Mouse (Mus musculus) spleen, postnatal 36 days (tissue): ENCODE results near the gene Pgap2.
A peak's percentile ranks its signal among the peaks of the same experiment; 100 is the strongest.

ENCODE experiments used
- DNase-seq, 2 experiments: peaks; one replicate each; pipeline ENCODE4 v3.0.0; 2022; ENCODE audit warnings: low spot score in 2 of 2, mixed read lengths in 1 of 2

Gene Pgap2

DNA sequence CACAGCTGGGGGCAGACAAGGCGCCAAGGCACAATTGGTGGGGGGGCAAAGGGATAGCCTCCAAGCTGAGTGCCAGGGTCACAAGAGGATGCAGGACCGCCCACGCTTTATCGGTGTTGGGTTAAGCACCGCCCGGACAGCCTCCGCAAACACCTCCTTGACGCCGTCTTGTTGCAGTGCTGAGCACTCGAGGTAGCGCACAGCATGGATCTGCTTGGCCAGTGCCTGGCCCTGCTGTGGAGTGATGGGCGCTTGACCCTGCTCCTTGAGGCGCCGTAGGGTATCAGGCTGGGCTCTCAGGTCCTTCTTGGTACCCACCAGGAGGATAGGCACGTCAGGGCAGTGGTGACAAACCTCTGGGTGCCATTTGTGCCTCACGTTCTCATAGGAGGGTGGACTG, 29.6 kb downstream of the Pgap2 start:
- no peak for DNase-seq

DNA sequence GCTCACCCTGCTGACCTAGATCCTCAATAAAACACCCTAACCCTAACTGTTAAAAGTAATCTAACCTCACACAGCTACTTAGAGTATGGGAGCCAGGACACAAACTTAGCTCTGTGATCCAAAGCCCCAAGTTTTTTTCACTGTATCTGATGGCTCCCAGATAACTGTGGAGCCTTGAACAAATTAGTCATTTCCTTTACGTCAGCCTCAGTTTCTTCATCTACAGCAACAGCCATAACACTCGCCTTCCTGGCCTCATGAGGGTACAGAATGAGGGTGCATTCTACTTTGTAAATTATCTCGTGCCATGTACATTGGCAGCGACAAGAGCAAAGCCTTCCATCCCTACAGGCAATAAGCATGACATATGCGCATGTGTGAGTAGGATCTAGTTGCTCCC, 32.4 kb downstream of the Pgap2 start:
- no peak for DNase-seq

DNA sequence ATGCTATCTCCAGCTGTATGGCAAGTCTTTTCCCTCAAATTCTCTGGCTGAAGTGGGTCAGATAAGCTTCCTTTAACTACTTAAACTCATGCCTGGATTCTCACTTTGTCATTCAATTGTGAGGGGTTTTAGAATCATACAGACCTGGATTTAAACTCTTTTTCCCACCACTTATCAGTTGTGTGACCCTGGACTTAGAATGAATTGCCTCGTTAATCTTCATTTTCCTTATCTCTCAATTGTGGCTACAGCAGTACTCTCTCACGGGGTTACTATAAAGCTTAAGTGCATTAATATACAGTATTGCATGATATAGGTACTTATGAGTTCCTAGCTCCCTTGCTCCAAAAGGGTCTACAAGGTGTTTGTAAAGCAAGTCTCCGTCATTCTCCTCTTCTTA, 32.9 kb downstream of the Pgap2 start:
- DNase-seq, result no peak

DNA sequence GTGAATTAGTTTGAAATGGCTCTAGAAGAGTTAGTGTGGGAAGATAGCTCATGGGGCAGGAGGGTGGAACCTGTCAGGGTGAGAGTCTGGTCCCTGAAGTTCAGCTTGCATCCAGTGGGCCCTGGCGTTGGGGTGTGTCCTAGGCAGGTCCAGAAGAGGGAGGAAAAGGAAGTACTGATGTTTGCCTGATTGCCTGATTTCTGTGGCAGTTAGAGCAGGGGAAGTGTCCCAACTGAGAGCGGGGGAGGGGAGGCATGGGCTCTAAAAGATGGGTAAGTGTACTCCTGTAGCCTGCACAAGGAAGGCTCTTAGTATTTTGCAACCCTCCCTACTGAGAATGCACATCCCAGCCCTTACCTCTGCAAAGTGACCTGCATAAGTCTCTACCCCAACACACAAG, 33.9 kb downstream of the Pgap2 start:
- DNase-seq, result peak; percentile 52 to 66

DNA sequence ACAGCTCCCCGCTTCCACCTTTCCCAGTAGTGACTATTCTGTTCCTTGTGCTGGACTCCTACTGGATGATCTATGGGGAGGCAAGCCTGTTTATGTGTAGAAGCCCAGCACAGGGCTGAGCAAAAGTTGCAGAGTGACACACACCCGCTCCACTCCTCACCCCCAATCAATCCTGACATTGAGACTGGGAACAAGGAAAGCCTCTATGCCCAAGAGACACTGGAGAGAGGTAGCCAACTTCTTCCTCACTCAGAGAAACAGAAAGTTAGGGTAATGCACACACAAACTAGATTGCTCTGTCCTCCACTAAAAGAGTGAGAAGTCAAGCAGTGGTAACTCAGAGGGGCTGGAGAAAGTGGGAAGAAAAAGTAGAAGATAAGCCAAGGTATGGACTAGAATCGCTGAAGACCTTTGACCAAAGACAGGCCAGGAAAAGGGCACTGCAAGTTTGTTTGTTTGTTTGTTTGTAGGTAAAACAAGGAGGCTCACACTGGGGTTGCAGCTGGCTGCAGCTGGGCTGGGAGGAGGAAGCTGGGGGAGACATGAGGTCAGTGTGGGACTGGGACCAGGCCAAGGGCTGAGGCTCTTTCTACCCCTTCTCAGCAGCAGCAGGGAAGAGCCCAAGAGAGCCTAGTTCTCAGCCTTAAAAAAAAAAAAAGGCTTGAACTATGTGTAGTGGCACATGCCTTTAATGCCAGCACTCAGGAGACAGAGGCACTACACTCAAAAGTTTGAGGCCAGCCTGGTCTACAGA, 35.0 kb downstream of the Pgap2 start:
- DNase-seq, result no peak

DNA sequence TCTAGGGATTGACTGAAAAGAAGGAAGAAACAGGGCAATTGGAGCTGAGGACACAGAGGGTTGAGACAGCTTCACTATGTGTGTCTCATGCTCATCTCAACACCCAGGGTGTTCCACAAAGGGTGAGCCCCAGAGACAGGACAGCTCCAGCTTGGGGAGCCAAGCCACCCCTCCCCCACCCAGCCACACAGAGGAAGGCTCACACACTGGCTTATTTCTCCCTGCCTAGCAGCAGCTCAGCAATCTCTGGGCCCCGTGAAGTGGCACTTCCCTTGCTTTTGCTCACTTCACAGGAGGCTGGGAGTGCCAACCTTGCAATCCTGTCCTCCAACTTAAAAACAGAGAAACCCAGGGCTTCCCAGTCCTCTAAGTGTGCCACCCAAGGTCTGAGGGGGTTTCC, 35.8 kb downstream of the Pgap2 start:
- DNase-seq, result peak; percentile 22 to 36

DNA sequence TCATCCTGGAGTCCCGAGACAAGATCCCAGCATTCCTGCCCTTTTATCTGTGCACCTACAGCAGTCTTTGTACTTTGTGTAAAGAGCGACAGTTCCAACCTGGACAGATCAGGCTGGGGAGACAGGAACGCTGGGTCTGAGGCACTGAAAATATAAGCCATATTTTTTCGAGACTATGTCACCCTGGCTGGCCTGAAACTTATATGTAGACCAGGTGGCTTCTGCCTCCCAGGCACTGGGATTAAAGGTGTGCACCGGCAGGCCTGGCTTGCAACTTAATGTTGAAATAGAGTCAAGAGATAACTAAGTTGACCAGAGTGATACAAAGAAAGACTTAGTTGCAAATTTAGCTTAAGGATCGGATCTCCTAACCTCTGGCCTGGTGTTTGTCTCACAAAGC, 36.3 kb downstream of the Pgap2 start:
- no peak for DNase-seq

DNA sequence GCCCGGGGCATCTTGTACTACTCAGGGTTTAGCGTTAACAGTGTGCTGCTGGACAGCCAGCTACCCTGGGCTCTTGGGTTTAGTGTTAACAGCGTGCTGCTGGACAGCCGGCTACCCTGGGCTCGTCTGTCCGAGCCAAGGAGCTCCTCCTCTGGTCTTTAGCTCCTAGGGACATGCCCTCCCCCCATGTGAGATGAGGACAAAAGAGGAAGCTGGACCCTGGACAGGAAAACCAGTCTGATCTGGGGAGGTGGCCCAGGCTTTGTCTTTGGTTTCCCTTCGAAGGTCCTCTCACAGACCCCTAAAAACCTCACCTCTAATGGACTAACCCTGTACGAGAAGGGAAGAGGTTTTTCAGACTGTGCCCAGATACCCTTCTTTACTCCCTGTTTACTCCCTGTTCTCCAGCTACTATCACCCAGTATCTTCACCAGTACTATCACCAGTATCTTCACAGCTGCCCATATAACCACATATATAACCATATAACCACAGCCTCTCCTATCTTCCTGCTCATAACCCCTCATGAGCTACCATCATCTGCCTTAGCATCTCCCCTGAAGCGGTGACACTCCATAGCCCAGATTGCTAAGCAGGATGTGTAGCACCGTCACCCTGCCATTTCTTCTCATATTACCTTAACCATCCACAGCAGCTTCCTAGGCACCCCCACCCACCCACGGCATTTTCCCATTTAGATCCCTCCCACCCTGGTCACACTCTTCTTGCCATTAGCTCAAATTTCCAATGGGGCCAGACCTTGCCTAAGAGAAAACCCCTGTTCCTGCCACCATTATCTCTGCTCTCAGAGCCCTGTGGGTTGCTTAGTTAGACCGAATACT, 37.2 kb downstream of the Pgap2 start:
- DNase-seq, result peak; percentile 20 to 39

DNA sequence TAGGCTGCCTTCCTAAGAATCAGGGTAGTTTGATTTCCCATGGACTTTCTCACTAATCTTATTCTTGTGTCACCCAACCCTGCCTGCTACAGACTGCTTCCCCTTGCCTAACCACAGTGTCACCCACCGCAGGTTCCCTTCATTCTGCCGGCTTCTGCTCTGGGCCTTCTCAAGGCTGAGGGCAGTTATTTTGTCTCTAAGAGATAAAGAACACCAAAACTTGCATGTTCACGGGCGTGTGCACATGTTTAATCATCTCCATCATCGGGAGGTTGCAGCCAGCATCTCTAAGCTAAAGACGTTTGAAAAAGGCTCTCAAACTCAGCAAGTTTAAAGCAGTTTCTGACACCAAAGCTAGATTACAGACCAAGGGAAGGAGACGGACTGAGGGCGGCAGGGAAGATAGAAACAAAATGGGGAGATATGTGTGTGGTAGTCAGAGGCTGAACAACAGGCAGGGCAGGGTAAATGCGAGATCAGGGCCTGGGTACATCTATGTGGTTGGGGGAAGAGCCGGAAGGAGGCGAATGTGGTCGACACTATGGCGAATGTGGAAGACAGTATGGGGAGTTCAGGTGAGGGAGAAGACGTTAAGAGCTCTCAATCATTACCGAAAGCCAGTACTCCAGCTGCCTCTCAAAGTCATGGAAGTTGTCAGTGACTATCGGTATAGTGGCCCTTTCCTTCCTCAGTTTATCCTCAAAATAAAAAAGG, 38.8 kb downstream of the Pgap2 start:
- peak; percentile 72 to 76 for DNase-seq

DNA sequence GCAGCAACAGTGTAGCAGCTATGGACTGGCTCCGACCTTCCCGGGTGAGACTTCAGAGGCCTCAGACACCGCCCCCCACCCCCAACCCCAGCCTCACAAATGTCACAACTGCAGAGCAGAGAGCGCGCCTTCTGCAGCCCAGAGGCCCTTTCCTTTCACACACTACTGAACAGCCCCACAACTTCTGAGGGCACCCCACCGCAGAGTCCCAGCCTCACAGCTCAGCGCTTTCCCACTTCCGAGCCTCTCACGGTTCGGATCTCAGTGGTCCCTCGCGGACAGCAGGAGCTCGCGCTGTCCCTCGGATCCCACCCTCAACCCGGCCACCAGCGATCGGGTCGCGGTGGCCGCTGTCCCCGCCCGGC, 39.5 kb downstream of the Pgap2 start:
- DNase-seq, result peak; percentile 75 to 77

DNA sequence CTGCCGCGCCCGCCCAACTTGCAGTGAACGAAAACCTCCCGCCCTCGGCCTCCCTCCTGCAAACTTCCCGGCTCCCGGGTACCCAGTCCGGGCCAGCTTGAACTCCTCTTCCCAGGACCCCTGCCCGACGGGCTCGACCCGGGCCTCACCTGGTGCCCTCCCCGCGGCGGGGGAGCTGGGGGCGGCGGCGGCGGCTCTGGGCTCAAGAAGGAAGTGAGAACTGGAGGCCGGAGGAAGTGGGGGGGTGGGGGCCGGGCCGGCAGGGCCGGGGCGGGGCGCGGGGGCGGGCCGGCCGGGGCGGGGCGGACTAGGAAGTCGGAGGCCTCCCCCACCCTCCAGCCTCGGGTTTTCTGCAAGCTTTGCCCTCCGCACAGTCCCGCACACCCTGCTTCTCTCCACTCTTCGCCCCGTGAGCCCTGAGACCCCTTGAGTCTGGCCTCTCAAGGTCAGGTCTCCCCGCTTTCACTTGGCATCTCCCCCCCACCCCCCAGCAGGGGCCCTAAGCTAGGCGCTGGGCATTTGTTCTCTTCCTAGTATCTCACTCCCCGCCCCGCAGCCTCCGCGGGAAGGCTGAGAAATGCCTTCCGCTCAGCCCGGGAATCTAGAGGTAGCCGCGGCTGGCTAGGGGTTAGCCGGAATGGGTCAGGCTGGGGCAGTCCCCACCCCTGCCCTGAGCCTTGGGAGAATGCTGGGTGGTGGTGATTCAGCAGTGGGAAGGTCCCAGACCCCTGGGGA, 40.1 kb downstream of the Pgap2 start:
- peak; percentile 82 to 84 for DNase-seq

DNA sequence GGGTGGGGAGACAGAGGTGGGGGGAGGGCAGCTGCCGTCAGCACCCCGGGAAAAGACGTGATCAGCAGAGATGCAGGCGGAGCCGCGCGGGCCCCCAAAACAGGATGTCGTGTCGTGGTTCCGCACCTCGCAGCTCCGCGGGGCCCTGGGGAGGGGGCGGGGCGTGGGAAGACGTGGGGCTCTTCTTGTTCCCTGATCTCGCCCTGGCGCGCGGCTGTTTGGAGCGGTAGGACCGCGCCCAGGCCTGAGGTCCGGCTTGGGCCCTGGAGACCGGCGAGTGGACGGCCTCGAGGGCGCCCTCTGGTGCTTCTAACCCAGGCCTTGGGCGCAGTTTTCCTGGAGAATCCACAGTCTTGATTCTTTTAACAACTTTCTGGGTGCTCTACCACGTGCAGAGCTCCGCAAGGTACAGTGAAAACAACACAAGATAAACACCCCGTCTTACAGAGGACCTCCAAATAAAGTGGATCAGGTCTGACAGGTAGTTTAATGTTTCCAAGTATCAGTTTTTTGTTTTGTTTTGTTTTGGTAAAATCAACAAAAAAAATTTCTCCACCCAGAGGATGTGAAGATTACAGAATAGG, 40.7 kb downstream of the Pgap2 start:
- DNase-seq, result peak; percentile 95 to 96

DNA sequence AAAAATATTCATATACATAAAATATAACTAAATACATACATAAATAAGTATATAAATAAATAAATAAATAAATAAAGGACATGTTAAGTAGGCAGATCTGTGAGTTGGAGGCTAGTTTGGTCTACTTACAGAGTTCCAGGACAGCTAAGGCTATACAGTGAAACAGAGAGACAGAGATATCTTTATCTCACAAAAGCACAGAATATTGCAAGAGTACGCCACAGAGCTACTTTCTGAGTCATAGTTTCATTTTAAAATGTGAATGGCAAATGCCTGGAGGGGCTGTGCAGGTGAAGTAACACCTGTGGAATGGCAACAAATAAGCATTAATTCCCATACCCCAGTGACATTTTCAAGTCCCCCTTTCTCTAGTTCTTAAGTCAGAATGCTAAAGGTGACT, 43.6 kb downstream of the Pgap2 start:
- DNase-seq, result no peak

DNA sequence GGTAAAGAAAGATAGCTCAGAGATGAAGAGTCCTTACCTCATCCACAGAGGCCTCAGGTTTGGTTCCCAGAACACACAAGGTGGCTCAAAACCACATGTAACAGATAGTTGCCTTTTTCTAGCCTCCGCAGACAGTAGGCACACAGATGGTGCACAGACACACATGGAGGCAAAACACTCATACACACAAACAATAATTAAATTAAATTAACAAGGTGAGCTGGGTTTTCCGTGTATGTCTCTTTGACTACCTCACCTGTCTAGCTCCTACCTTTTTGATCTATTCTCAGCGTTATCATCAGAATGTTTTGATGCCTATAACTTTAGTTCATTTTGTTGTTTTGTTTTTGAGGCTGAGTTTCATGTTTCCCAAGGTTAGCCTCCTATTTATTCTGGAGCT, 45.9 kb downstream of the Pgap2 start, which contains the start of gene Rhog:
Gene Rhog (minus strand): TSS at position 101 of the 400 bp plus-strand sequence.
- DNase-seq, result no peak

DNA sequence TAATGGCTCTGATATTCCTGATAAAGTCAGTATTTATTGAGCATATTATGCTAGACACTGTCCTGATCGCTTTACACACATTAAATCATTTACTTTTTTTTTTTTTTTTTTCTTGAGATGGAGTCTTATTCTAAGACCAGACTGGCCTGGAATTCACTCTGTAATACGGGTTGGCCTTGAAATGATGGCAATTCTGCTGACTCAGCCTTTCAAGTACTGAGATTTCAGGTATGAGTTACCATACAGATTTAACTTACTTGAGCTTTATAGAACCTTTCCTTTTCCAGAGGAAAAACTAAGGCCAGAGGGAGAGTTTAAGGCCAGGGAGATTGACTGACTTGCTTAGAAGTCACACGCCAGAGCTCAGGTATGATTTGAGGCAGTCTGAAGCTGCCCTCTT, 46.6 kb downstream of the Pgap2 start:
- DNase-seq, result no peak

DNA sequence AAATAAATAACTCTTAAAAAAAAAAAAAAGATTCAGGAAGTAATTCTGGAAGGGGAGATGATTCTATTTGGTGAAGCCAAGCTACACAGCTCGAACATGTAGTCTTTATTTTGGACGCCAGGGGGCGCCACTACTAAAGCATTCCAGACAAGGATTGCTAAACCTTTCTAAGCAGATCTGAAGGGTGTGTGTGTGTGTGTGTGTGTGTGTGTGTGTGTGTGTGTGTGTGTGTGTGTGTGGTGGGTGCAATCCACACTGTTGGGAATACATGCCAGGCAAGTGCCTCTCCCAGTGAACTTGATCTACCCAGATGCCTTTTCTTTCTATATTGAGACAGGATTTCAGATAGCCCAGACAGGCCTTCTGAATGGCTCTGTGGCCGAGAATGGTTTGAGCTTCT, 48.2 kb downstream of the Pgap2 start:
- DNase-seq, result peak; percentile 64 to 76

DNA sequence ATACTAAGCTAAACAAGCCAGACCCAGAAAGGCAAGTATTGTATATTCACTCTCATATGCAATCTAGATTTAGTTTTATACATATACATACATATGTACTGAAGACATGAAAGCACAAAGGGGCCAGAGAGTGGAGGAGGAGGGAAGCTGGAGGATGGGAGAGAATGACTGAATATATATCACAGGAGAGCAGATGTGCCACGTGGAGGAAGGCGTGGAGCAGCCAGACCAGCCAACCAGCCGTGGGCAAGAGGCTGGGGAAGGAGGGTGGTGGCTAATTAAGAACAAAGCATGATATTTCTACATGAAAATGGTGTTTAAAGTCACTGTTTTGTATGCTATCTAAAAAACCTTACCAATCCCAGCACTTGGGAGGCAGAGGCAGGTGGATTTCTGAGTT, 48.7 kb downstream of the Pgap2 start:
- no peak for DNase-seq

DNA sequence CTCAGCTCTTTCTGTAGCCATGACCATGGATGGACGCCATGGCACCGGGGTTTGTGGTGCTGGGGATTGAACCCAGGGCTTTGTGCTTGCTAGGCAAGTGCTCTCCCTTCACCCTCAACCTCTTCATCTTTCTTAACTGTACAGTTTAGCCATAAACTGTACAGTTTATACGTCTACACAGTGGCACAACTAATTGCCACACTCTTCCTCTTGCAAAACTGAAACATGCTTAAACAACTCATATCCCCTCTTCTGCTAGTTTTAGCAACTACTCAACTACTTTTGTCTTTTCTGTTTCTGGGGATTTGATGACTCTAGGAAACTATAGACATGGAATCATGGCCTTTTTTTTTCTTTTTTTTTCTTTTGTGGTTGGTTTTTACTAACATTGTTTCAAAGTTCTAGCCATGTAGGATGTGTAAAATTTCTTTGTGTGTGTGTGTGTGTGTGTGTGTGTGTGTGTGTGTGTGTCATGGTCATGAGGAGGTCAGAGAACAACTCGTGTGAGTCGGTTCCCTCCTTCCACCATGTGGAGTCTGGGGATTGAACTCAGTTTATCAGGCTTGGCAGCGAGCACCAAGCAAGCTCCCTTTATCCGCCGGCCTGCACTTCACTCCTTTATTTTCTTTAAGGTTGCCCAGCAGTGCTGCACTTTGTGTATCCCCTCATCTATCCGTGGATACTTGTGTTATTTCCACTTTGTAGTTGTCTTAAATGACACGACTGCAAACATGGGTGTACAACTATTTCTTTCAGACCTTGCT, 49.9 kb downstream of the Pgap2 start:
- DNase-seq, result no peak

DNA sequence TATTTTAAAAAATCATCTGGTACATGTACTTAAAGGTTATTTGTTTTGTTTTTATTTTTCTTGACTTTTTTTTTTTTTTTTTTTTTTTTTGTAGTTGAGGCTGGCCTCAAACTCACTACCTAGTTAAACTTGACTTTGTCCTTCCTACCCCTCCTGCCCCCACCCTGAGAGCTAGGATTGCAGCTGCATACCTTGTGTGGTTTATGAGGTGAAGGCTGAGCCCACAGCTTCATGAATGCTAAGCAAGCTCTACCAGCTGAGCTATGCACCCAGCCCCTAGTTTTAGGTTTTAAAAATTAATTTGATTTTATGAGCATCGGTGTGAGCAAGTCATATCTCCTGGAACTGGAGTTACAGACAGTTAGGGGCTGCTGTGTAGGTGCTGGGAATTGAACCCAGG, 50.5 kb downstream of the Pgap2 start:
- no peak for DNase-seq

DNA sequence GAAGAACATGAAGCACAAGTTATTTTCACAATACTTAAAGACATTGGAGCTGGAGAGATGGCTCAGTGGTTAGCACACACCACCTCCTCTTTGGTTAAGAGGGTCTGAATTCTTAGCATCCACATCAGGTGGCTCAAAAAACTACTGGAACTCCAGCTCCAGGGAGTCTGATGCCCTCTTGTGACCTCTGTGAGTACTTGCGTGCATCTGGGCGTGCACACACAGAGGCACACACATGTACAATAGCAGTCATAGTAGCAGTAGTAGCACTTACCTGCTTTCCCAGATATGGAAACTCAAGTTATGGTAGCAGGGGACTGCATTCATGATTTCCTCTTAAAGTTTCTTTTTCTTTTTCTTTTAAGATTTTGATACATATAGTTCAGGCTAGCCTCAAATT, 53.0 kb downstream of the Pgap2 start:
- DNase-seq, result no peak

DNA sequence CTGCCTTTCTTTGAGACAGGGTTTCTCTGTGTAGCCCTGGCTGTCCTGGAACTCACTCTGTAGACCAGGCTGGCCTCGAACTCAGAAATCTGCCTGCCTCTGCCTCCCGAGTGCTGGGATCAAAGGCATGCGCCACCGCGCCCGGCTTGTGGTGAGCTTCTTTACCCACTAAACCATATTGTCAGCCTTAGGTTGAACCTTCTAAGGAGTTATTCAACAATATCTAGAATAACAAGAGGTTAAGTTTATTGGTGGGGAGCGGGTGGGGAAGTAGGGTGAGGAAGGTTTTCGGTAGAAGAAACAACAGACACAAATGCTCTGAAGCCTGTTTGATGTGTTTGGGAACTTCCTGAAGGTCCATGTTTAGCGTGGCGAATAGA, 56.0 kb downstream of the Pgap2 start:
- peak in 1 of 2 experiments; percentile 39 for DNase-seq
